Mouse (Mus musculus) spleen, postnatal 14 days (tissue): ENCODE measurements at regions not wholly inside any gene's neighbourhood (a gene's known extent, or its start where the extent isn't known, plus 50 kb on each side); places are given as distances from the start of the nearest gene placed in this dataset.

ENCODE experiments used
- DNase-seq, 2 experiments: peaks; one replicate each; pipeline ENCODE4 v3.0.0; 2021 to 2022; ENCODE audit warnings: low spot score in 2 of 2

DNA sequence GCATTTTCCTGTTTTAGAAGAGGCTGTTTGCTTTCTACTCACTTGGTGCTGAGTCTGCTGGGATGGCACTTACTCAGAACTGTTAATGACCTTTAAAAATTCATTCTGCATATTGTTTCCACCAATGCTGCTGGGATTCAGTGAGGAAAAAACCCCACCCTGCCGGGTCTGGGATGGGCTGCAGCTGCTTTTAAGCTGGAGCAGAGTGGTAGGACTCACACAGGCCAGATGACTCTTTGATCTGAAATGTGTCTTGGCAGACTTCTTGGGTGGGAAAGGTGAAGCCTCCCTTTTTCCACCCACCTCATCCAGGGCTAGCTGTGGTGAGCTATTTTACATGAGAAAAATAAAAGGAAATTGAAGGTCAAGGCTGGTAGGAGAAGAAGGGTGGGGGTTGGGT is 56.4 kb upstream of the Ddhd1 start:
- DNase-seq = no peak

DNA sequence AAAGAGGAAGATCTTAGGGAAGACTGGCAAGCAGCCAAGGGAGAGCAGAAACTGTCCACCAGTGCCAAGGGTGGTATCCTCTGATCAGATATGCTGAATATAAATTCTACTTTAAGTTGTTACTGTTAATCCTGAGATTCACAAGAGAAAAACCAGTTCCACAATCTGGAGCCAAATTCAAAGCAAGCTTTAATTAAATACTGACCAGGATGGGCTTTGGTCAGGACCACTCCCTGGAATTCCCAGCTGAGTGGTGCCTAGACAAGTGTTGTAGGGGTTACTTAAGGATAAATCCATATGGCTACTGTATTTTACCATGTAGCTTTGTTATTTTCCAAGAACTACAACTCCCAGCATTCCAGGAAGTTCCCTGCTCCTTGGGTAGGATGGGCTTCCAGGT is 56.8 kb upstream of the Ddhd1 start:
- DNase-seq = no peak

- DNase-seq = no peak
These were observed 58.2 kb upstream of the Ddhd1 start for GRCm38 (mm10) chr14:45716100-45716499.

DNA sequence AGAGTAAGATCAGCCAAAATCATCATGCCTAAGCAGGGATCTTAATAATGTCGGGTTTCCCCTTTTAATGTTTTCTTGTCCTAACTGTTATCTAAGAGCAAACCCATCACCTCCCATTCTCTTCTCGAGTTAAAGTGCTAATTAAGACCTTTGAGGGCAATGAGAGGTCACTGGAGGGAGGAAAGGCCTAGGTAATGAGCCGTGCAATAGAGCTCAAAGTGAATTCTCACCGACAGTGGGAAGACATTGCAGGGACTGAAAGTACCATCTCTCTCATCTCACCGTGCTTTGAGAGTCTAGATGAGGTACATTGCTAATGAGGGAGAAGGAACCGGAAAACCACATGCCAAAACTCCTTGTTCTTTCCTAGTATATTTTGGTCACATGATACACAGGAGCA is 64.9 kb upstream of the Ddhd1 start:
- DNase-seq = no peak

DNA sequence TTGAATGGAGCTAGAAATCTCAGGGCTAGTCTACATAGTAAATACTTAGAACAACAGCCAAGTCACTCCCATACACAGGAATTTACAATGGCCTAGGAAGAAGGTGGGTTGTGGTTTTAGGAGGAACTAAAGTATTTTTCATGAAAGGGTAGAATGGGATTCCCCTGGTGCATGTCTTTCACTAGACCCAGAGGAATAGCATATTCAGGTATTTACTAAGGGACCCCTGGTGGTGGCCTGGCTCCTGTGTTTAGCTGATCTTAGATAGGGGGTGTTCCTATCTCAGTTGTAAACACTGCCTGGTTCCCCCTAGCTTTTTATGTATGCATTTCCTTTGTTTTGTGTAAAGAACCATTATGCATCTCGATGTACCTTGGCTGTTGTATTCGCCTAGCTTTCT is 66.4 kb upstream of the Ddhd1 start:
- DNase-seq = no peak

DNA sequence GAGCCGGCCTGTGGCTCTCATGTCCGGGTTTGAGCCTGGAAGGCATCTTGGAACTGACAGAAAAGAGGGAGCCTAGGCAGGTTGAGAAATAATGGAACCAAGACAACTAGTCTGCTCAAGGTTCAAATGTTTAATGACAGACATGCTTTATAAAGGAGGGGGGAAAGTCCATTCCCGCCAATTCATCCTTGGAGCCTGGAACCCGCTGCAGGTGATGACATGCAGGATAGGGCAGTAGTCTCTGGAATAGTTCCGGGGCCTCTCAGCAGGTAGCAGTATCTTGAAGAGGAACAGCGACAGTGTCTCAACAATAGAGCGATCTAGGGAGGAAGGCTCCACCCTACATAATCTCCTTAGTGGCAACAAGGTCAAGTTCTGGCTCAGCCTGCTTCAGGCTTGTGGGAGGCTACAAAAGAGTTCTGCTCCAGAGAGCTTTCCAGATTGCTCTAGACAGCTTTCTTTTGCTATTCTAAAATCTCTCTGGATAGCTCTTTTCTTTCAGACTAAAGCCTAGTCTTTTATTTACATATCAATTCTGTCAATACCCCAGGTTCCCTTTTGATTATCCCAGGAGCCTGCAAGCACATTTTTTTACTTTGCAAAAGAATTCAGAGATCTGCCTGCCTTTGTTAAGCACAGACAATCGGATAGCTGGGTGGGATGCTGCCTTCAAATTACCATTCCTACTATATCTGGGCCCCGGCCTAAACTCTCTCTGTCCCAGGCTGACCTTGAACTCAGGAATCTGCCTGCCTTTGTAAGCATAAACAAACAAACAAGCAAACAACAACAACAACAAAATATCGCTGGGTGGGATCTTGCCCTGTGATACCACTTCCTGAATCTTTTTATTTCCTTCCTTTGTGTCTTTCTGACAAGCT is 76.8 kb upstream of the Ddhd1 start:
- DNase-seq = no peak

DNA sequence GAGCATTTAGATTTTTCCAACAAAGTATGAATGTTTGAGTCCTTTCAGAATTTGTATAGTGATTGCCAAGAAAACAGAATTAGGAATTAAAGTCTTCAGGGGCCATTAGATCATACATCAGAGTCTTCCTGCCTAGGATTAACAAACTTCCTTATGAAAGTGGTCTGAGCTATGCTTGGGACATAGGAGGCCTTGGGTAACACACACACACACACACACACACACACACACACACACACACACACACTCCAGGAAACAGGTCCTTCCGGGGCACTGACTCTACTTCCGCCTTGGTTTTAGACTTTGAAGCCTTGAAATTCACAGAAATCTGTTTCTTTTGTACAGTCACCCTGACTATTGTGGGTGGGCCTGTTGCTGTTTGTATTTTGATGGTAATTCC is 80.0 kb upstream of the Ddhd1 start:
- no peak for DNase-seq

- DNase-seq = no peak
These were observed 81.7 kb upstream of the Ddhd1 start for GRCm38 (mm10) chr14:45739638-45740037.

DNA sequence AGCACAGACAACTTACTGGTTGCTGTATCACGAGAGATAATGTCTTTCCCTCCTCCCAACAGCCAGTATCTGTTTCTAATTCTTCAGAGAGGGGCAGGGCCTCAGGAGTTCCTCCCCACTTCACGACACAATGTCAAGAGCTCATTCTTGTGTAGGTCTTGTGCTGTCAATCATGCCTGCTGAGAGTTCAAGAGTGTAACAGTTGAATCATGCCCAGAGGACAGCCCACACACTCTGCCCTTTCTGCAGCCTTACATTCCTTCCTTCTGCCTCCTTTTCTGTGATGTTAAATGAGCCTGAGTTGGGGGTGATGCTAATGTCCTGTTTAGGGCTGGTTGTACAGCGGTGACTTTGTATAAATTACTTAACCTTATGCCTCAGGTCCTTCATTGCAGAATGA is 82.7 kb upstream of the Ddhd1 start:
- no peak for DNase-seq

DNA sequence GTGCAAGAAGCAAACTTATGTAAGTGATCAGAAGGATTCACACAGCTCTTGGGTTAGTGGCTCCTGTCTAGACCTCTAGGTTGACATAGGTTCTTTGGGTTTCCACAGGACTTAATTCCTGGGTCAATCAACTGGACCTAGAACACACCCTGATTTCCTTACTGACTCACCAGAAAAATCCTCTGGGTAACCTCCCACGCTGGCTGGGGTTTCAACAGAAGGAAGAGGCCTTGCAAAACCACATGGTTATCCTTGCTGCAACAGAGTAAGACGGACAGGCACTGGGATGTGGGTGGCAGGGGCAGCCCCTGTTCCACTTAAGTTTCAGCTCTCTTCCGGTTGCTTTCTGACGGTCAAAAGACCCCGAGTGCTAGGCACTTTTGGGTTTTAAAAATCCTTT is 88.2 kb upstream of the Ddhd1 start:
- no peak for DNase-seq

DNA sequence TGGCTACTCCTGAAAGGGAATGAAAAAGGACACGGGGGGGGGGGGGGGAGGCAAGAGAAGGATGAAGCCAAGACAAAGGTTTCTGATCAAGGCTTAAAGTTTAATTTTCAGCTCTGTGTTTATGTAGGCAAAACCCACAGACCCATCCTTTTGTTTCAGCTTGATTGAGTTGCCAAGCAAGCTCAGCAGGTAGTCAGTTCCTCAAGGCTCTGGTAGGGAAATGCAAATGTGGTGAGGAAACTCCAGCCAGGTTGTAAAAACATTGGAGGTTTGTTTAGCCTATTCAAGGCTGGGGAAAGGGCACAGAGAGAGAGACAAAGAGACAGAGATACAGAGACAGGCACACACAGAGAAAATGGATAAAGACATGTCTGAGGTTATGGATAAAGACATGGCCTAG is 99.4 kb upstream of the Ddhd1 start:
- DNase-seq = no peak

DNA sequence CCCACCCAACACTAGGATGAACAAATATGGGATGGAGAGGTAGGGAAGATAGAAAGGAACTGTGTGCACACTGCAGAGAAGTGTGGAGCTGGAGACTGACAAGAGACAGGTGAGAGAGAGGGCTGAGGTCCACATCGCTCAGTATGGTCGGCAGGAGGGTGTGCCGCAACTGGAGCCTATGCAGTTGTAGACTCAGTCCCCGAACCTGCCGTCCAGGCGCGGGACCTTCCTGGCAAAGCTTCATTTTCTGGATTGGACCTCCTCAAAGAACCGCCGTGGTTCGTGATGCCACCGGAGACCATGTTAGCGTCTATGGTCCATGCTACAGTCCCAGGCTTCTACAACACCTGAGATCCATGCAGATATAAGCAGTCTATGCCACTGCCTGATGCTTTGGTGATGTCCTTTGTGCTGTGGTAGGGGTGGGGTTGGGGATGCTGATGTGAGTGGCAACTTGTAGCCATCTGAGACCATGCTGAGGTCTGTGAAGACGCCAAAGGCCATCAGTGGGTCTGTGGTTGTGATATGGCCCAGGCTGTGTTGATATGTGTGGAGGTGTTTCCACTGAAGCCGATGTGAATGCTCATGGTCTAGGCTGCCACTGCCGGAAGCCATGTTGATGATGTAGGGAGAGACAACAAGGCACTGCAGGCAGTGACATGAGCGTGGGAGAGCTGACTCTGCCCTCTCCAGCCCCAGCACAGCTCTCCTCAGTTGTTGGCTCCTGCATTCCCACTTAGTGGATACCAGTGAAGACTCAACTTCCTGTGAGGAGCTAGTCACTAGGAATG is 103.1 kb upstream of the Ddhd1 start:
- no peak for DNase-seq

DNA sequence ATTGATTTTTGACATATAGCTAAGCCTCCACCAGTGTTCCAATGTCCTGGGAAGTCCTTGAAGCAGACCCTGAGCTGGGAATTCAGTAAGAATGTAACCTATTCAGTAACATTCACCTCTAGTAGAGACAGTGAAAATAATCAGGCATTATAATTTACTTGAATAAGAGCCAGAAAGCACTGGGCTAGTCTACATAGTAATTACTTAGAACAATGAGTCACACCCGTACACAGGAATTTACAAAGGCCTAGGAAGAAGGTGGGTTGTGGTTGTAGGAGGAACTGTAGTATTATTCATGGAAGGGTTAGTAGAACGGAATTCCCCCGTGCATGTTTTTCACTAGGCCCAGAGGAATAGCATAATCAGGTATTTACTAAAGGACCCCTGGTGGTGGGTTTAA is 106.3 kb upstream of the Ddhd1 start:
- DNase-seq = no peak

- DNase-seq = no peak
These were observed 108.6 kb upstream of the Ddhd1 start for GRCm38 (mm10) chr14:45766582-45766981.

DNA sequence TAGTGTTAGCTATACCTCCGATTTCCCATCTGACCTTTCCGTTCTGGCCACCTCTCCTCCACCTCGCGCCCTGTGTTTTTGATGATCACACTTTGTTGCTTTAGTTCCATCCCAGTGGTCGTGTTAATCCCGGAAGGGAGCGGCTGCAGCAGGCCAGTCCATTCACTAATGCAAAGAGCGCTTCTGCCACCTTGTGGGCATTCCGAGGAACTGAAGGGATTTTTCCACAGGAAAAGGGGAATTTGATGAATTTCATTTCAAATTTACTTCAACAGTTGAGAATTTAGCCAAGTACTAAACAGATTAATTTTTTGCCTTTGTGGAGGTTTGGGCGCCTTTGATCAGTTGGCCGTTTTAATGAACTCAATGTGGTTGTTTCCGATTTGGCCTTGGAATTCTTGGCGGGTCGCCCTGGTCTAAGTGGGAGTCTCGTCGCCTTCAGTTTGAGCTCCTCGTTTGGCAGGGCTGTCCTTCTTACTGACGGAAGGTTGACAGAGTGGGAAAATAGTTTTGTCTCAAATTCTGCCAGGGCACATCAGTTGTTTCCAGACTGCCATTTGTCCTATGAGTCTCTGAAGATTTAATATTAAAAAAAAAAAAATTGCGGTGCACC is 114.8 kb upstream of the Ddhd1 start:
- peak in 1 of 2 experiments; percentile 6 for DNase-seq

- DNase-seq = no peak
These were observed 115.4 kb upstream of the Ddhd1 start for GRCm38 (mm10) chr14:45773326-45773725.

DNA sequence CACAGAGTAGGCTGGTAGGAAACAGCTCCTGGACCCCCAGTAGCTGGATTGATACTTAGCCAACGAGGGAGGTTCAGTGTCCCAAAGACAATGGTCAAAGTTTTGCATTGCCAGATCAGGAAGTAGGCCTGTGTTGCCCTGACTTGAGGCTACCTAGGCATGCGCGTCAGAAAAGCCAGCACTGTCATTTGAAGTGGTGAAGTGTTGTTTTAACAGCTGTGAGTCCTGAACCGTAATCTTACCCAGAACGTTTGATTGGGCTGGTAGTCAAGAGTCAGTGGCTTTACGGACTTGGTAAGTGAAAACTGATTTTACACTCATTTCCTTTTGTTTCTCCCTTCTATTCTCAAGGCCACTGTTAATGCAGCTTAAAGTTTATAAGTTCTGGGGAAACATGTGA is 123.9 kb upstream of the Ddhd1 start:
- DNase-seq = no peak

GRCm38 (mm10) chr14:45794980-45795379 is 137.0 kb upstream of the Ddhd1 start:
- DNase-seq = no peak

- DNase-seq = no peak
These were observed 138.8 kb upstream of the Ddhd1 start for GRCm38 (mm10) chr14:45796665-45797319.

DNA sequence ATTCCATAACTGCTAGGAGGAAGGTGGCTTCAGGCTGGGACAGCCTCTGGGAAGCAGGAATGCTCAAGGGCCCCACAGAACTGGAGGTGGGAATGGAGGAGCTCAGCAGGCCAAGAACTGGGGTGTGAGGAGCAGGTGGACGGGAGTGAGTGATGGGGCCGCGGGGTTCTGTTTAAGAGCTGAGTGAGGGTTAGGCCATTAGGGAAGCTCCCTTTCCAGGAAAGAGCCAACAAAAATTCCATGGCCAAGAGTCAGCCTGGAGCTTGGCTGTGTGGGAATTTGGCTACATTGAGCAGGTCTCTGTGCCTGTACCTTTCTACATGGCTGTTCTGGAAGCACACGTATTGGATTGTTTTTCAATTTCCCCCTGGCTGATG is 139.4 kb upstream of the Ddhd1 start:
- DNase-seq = no peak

DNA sequence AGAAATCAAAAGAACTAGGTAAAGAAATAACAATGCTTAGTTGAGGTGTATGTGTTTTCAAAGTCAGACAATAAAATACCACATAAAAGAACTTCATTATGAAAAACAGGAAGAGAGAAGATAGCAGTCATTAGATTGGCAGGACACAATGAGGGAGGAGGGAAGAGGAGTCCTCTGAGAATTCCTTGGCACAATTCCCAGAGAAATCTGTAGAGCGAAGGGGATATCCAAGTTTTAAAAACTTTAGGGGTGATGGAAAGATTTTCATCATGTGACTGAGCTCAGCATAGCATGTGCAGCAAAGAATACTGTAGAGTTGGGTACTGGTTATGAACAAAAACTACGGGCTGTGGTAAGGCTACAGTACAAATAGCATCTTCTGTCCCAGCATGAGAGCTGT is 141.3 kb upstream of the Ddhd1 start:
- no peak for DNase-seq

- no peak for DNase-seq
These were observed 148.0 kb upstream of the Ddhd1 start for GRCm38 (mm10) chr14:45805950-45806349.
